Mouse (Mus musculus): ENCODE measurements around the gene Irak2.

Gene Irak2

DNA sequence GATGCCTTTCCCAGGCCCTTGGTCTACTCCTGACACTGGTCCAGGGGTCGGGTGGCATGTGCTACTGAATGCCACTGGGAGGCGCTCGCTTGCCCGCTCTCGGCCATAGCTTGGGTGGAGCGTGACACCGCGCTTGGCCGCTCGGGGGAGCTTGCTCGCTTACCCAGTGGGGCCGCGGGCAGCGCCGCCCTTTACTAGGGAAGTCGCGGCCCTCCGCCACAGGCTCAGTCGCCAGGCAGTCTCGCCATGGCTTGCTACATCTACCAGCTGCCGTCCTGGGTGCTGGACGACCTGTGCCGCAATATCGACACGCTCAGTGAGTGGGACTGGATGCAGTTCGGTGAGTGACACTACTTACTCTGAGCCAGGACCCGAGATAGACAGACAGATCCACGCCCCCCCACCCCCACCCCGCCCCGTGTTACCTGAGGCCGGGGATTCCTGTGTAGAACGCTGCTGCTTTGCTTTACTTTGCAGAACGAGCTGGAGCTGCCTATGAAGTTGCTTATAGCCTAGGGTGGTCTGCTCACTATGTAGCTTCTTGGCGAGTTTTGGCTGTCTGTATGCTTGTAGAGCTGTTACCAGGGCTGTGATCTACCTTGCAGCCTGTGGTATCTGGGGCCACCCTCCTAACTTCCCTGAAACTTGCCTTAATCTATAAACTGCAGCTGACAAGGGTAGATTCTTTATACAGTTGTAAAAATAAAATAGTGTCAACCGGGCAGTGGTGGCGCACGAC is at the start of gene Irak2:
Irak2 (plus strand) TSS at position 166 of the 739 bp plus-strand sequence.
- peak; percentile 96 for DNase-seq

DNA sequence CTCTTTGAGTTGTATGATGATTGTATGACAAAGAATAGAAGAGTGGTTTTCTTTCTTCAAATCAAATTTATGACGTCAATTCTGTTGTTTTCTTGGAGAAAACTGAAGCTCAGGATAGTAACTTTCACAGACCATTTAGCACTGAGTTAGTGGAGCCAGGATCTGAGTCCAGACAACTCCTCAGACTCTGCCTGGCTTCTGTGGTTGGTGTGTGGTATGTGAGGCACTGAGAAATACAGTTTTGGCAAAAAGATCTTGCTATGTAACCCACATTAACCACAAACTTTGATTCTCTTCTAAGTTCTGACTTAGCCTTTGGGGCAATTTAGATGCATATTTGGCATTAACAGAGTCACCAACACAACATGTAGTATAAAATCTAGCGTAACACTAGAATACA is 45.6 kb upstream of the Irak2 start:
- DNase-seq = no peak

DNA sequence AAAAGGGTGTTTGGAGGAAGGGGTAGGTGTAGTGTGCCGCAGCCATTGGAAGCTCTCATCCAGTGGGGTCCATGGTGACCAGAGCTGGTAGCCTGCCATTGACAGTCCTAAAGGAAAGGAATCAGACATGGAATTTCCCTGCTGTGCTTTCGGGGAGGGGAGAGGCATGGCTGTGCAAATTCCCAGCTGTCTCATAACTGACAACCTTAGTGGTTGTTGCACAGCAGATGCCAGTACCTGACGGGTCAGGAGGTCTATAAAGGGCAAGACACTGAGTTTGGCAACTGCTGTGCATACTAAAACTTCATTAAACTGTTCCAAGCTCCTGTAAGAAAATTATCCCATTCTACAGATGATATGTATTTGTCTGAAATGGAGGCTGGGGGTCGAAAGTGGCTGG is 40.3 kb upstream of the Irak2 start:
- no peak for DNase-seq

DNA sequence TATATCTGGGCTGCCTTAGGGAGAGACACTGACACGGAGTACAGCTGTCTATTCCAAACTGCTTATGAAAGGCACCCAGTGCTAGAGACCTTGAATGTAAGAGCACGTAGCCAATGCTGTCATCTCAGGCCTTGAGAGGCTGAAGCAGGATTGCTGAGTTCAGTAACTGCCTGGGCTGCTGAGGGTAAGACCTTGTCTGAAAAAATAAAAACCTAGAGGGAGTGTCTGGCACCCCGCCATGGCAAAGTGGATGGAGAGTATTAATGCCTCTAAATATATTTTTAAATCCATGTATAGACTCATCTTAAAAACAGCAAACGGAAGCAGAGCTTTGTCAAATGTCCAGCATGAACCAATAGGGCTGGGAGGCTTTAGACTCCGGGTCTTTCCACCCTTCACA is 38.4 kb upstream of the Irak2 start:
- DNase-seq = no peak

DNA sequence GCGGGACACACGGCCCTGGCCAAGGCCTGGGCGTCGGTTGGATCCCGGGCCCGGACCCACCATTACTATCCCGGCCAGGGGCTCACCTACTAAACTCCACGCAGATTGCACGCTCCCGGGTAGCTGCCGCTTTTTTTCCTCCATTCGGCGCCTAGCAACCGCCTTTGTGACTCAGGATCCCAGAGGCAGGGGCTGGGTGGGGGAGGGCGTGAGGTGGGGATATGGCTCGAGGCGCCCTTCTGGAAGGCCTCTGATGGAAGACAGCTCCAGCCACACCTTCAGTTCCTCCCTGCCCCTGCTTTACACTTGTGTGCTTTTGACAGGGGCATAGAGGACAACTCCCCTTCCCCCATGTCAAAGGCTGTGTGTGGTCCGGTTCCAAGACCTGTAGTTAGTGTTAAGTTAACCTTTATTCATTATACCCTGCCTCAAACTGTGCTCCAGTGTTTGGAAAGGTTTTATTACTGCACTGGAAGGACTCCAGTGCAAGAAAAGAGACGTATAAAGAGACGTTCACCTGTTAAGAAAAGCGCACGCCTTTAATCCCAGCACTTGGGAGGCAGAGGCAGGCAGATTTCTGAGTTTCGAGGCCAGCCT is 37.6 kb upstream of the Irak2 start, which contains the start of gene Fancd2os:
Fancd2os (minus strand) TSS at position 173 of the 597 bp plus-strand sequence.
- DNase-seq = no peak

DNA sequence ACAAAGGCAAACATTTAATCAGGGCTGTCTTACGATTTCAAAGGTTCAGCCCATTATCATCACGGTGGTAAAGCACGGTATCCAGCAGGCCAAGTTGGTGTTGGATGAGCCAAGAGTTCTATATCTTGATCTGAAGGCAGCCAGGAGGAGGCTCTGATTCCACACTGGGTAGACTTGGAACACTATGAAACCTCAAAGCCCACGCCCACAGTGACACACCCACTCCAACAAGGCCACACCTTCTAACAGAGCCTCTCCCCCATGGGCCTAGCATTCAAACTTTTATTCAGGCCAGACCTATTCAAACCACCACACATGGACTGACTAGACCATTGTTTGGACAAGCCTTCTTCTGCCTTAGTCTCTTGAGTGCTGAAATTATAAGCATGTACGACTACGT is 35.4 kb upstream of the Irak2 start:
- DNase-seq = no peak

DNA sequence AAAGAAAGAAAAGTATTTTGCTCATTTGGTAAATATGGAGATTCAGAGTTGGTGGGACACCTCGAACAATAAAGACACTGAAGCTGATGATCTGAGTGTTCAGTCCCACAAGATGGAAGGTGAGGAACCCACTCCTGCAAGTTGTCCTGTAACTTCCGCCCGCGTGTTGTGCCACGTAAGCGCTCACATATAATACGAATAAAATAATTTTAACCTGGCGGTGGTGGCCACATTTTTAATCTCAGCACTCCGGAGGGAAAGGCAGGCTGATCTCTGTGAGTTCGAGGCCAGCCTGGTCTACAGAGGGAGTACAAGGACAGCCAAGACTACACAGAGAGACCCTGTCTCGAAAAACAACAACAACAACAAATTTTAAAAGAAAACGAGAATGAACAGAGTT is 34.3 kb upstream of the Irak2 start:
- no peak for DNase-seq

DNA sequence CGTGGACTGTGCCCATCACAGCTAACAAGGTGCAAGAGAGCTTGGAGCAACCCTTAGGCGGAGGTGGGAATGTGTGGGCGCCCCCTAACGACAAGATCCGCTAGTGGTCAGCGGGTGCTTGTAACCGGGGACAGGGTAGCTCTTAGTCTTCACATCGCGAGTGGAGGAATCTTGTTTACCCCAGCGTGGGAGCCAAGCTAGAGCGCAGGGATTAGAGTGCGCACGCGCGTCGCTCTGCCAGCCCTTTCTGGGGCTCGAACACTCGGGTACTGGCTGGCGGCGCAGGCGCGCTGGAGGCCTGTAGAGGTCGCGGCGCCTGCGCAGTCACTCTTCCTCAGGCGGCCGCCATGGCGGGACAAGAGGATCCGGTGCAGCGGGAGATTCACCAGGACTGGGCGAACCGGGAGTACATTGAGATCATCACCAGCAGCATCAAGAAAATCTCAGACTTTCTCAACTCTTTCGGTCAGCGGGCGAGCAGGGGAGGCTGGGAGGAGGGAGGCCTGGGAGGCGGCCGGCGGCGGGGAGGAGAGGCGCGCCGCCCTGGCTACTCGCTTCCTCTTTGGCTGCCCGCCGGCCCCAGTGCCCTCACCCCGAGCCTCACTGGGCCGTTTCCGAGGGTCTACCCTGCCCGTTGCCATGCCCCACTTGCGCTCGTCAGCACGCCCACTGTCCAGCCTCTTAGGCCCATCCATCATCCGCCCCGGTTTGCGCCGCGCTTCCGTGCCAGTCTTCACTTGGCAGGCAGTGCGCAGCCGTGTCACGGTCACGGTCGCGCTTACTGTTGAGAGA is 33.6 kb upstream of the Irak2 start, which contains the start of gene Brk1:
Brk1 (plus strand) TSS at position 341 of the 792 bp plus-strand sequence.
- peak; percentile 86 for DNase-seq

DNA sequence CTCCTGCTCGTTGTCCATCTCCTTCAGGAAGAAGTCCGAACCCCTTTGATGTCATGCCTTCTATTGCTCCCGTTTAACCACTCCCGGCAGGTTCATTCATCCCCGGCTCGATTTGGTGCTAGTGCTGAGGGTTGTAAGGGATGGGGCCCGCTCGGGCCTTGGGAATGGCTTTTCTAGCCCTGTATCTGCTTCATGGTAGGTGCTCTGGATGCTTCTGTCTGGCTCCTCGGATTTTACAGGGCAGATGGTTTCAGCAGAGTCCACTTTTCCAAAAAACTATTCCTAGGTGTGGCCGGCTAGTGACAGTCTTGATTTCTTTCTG is 33.1 kb upstream of the Irak2 start:
- DNase-seq = no peak

DNA sequence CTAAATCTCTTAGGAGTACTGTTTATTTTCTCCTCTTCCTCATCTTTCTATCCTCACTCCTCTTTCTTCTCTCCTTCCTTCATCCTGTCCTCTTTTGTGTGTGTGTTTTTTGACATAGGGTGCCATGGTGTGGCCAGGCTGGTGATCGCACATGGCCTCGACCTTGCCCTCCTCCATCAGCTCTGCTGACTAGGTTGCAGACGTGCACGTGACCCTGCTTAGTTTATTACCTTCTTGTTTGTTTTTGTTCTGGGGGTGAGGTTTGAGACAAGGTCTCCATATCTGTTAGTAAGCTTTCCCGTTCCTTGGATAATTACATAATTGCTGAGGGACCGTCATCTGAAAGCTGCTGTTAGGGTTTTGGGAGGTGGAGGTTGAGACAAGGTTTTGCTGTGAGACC is 29.4 kb upstream of the Irak2 start:
- no peak for DNase-seq

DNA sequence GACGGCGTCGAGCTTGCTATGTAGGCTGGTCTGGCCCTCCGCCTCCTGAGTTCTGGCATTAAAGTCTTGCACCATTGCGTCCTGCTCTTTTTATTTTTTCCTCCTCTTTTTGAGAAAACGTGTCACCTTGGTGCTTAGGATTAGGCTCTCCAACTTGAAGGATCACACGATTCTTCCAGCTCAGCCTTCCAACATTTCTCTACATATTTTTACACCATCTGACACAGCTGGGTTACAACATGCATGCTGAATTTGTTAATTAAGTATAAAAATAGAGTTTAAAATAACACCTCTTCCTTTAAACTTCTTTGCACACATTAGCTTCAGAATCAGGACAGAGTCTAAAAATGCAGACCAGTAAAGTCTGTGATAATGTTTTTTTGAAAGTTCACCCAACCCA is 29.0 kb upstream of the Irak2 start:
- DNase-seq = no peak

DNA sequence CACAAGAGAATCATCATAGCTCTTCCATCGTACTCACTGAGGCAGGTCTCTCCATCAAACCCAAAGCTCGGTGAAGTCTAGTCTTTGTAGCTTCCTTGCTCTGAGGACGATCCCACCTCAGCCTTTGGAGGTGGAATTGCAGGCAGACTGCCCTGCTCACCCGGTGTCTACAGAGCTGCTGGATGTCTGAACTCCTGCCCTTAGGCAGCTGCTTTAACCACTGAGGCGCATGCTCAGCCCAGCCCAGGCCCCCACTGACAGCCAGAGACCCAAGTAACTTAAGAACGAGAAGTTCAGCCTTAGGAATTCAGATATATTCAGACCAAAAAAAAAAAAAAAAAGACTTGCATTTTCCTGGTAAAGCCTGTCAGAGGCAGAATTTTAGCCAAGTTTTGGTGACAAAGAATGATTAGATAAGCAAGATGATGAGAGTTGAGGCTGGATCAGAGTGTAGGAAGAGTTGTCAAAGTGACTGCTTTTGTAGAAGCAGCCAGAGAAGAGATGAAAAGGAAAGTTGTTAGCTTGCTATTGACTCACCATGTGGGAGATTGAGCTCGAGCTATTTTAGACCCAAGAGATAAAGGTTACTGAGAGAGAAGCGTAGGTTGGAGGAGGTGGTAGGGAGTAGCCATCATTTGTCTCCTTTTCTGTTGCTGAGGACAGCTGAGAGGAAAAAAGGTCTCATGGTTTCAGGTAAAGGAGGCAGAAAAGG is 25.9 kb upstream of the Irak2 start:
- no peak for DNase-seq

DNA sequence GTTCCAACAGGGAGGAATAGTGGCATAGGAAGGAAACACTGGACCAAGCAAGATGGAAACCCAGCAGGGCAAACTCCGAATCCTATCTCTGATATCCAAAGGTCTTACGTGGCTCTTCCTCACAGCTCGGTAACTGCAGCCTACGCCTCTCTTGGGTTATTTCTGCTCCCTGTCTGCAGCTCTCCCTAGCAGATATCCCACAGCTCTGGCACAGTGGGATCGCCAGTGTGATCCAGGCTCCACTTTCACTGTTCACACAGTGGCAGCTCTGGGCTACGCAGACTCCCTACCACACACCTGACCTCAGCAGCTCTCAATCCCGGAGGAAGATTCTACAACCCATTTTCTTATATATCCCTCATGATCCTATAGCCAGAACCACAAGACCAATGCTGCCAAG is 24.1 kb upstream of the Irak2 start:
- DNase-seq = no peak

DNA sequence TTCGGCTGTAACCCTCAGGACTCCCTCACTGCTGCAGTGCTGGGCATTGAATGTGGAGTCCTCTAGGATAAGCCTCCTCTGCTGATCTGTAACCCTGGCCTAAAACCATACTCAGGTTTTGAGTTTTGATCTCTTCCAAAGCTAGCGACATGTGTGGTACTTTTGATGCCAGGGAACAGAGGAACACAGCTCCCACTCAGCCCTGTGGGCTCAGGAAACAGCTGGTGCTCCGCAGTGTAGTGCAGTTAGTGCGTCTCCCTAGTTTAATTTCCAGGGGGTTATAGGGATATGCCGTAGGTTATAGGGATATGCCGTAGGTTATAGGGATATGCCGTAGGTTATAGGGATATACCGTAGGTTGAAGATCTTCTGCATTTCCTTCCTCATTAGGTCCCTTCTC is 23.3 kb upstream of the Irak2 start:
- DNase-seq = no peak

DNA sequence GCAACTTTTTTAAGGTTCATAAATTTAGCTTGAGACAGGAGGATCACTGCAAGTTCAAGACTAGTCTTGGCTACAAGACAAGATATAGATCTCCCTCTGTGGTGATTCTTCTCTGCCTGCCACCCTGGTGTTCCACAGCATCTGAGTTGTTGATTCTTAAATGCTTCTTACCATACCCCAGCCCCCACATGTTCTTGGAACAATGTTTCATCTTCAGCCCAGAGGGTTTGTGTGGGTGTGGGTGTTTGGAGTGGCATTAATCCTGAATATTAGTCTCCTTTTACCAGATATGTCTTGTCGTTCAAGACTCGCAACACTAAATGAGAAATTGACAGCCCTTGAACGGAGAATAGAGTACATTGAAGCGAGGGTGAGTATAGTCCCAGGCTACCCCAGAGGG is 22.8 kb upstream of the Irak2 start:
- DNase-seq = no peak

DNA sequence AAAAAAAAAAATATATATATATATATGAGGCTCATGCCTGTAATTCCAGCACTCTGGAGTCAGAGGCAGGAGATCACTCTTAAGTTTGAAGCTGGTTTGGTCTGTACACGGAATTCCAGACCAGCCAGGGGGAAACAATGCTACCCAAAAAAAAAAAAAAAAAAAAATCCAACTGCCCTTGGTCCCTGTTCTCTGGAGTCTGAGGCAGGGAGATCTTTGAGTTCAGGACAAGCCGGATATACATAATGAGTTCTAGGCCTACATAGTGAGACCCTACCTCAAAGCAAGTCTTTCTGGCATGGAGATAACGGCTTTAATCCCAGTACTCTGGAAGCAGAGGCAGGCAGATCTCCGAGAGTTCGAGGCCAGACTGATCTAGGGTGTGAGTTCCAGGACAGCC is 14.9 kb upstream of the Irak2 start:
- DNase-seq = no peak

DNA sequence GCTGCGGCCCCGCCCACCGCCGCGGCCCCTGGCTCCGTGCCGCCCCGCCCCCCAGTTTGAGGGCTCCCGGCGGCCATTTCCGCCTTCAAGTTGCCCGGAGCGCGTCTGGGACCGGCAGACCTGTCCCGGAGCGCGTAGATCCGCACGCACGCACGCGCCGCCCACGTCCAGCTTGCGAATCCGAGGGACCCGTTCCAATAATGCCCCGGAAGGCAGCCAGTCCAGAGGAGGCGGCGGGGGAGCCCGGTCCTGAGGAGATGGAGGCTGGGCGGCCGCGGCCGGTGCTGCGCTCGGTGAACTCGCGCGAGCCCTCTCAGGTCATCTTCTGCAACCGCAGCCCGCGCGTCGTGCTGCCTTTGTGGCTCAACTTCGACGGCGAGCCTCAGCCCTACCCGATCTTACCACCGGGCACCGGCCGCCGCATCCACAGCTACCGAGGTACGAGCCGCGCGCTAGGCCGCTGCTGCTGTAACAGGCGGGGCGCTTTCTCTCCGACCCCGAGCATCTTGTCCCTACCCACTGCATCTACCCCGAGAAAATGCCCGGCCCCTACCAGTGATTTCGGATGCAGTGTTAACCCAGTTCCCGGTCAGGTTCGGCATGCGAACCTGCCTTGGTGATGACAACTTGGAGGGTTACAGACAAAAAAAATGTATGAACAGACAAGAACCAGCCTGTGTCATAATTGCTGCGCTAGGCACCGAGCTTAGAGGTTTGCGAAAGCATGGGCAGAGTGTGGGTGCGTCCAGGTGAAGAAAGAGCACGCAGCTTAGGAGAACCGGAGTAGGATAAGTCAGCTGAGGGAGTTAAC is 14.1 kb upstream of the Irak2 start, which contains the start of gene Vhl:
Vhl (plus strand) TSS at position 19 of the 811 bp plus-strand sequence.
- peak; percentile 86 for DNase-seq

DNA sequence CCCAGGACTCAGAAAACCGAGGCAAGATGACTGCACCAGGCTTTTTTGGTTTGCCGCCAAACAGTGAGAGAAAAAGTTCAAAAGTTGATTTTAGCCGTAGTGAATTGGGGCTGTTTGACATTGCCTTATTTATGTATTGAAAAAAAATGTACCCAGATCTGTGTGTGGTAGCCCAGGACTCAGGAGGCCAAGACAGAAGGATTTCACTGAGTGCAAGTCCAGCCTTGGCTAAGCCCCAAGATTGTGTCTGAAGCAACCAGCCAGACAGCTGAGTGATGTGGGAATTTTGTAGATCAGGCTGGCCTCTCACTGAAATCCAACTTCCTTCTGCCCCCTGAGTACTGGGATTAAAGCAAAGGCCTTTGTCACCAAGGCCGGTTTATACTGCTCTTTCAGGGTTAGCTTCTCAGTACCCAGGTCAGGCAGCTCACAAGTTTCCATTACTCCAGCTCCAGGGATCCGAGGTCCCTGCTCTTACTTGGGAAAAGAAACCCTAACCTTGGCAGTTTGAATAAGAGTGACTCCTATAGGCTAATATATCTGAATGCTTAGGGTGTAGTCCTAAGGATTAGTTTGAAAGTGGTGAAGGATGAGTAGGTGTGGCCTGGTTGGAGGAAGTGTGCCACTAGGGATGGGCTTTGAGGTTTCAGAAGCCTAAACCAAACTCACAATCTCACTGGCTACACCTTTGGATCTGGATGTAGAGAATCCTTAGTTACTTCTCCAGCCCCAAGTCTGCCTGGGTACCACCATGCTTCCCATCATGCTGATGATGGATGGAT is 13.1 kb upstream of the Irak2 start:
- DNase-seq = no peak

DNA sequence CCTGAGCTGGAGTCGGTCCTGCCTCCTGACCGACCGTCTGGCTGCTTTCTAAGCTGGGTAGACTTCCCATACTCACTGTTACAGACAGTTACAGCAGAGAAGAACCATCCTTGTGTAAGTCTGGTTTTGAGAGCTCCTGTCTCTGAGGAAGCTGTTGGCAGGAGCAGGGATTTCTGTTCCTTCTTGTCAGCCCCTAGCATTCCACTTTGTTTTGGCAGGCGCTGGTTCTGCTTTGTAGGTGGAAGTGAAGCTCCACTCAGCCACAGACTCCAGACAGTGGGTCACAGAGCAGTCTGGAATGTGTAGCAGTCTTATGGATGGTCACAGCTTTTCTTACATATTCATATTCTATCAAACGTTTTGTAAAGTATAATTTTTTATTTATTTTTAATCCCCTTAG is 7.9 kb upstream of the Irak2 start:
- no peak for DNase-seq

DNA sequence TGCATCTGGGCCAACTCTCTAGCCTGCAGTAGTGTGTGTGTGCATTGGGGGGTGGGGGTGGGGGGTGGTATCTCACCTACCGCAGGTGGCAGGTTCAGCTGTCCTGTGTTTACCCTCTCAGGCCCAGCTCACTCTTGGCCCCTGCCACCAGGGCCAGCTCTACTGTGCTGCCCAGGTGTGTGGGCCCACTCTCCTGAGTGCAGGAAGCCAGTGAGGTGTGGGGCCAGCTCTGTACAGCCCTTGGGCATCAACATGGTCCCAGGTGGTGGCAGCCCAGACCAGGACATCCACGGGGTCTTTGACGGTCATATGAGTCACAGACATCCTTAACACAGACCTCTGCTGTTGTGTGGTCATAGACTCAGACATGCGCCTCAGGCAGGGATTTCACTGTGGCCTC is 5.4 kb upstream of the Irak2 start:
- DNase-seq = no peak

DNA sequence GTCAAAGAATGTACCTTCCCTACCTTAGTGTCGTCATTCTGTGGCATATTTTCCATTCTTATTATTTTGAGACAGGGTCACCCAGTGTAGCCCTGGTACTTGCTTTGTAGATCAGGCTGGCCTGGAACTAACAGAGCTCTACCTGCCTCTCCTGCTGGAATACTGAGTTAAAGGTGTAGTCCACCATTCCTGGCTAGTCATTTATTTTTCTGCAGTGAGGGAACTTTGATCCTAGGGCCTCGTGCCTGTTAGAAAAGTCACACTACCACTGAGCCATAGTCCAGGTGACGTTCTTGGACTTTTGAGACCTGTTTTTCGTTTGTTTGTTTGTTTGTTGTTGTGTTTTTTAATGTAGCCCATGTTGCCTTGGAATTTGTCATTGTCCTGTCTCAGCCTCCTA is 934 bp downstream of the Irak2 start:
- no peak for DNase-seq

DNA sequence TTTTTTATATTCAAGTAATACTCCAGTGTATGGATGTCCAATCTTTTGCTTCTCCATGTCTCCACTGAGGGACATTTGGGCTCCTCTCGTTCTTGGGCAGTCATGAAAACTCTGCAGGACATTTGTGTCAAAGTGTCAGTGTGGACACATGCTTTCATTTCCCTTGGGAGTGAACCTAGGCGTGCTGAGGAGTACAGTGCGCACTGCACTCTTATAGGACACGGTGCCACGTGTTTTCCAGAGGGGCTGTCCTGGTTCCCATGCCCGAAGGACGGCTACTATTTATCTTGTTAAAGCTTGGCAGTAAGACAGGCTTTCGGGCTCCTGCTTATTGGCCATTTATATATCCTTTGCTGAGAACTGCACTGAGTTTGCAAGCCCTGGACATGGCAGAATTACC is 4.3 kb downstream of the Irak2 start:
- no peak for DNase-seq
